Mouse (Mus musculus) neural tube, embryonic 15.5 days (tissue): Measurements from ENCODE around the gene Ube4b. TPM values are rescaled to one million over a fixed set of nuclear protein-coding genes. Genes with fewer than 3 reads are reported as not detected.
A peak's percentile ranks its signal among the peaks of the same experiment; 100 is the strongest.

Experiments
- ATAC-seq: fragments of 200-750 bp; cut with Nextera tagmentation; 2 replicates; pipeline ENCODE4 v1.8.0; 2017; ENCODE audit warnings: mild to moderate bottlenecking, moderate TSS enrichment, moderate library complexity; ENCODE audit not compliant: low FRiP score
- H3K27ac ChIP-seq: fragments of 300-500 bp; sonication (generic); replicated peaks from 2 replicates; pipeline ENCODE4 v1.5.1; 2015; ENCODE audit warnings: mild to moderate bottlenecking, inconsistent platforms
- H3K27me3 ChIP-seq: fragments of 300-500 bp; sonication (generic); replicated peaks from 2 replicates; pipeline ENCODE4 v1.6.1; 2015; ENCODE audit warnings: inconsistent platforms
- H3K36me3 ChIP-seq: fragments of 300-500 bp; sonication (generic); 2 replicates; pipeline ENCODE4 v1.6.1; 2015; ENCODE audit warnings: inconsistent platforms
- H3K4me1 ChIP-seq: fragments of 300-500 bp; sonication (generic); 2 replicates; pipeline ENCODE4 v1.6.1; 2015; ENCODE audit warnings: inconsistent platforms
- H3K4me2 ChIP-seq: fragments of 300-500 bp; sonication (generic); 2 replicates; pipeline ENCODE4 v1.6.1; 2015; ENCODE audit warnings: inconsistent platforms, mild to moderate bottlenecking, moderate library complexity
- H3K4me3 ChIP-seq: fragments of 300-500 bp; sonication (generic); replicated peaks from 2 replicates; pipeline ENCODE4 v1.5.1; 2015; ENCODE audit warnings: mild to moderate bottlenecking, inconsistent platforms
- H3K9ac ChIP-seq: fragments of 300-500 bp; sonication (generic); replicated peaks from 2 replicates; pipeline ENCODE4 v1.6.1; 2015; ENCODE audit warnings: mild to moderate bottlenecking, inconsistent platforms
- H3K9me3 ChIP-seq: fragments of 300-500 bp; sonication (generic); replicated peaks from 2 replicates; pipeline ENCODE4 v1.6.1; 2016; ENCODE audit warnings: inconsistent platforms
- WGBS: fragments of 180-500 bp; shearing (Covaris S2); methylation state at CpG from one replicate; pipeline ENCODE4 v1.1.7; 2015; ENCODE audit warnings: mixed read lengths; 5-methylcytosine and 5-hydroxymethylcytosine counted together
- polyA plus RNA-seq: library from polyadenylated mRNA; unstranded; fragments of >200 nt; fragmentation: Nextera tagmentation; extraction: Ambion mirVana; gene quantifications from 2 replicates; pipeline ENCODE4 v1.2.1, GENCODE M21; 2015

The Ube4b gene
- polyA plus RNA-seq, 1 experiment from 2014 or later = 54.5 TPM

- Histone ChIP-seq H3K9me3 (no peaks in the 10 kb centered on the region), H3K4me1 (peaks cover 21% of the 10 kb centered on the region), H3K4me3 (no peak overlapping the region), H3K27ac (no peak overlapping the region), H3K4me2 (no peak overlapping the region), H3K9ac (no peak overlapping the region), H3K27me3 (no peaks in the 10 kb centered on the region), H3K36me3 (peaks cover 22% of the 10 kb centered on the region)
- 78% methylated on average over 4 of the region's 4 CpGs for WGBS
- no peak for ATAC-seq
These were observed 34.2 kb downstream of the Ube4b start for GRCm38 (mm10) chr4:149392359-149392758.

GRCm38 (mm10) chr4:149381001-149381400 is 45.5 kb downstream of the Ube4b start:
- H3K4me1 ChIP-seq = 0 out of 2 replicates have a peak, but pooled peaks cover 3% of the 10 kb centered on the region
- H3K36me3 ChIP-seq = peaks cover 81% of the 10 kb centered on the region

DNA sequence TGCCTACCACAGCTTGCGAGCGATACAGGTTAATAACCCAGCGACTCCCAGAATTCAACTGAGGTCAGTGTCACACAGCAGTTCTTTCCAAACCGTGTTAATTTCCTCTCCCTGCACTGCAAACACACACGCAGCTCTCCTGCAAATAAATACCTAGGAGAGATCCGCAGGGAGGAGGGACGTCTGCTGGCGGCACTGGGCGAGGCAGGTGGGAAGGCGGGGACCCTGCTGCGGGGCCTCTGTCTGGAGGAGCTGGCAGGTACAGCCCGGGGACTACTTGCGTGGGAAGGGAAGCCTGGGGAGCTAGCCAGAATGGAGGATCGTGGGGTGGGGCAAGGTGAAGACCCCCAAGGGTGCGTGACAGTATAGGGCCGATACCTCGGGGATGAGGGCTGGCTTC is 46.7 kb downstream of the Ube4b start:
- no peak overlapping the region for H3K4me2 ChIP-seq
- no peak overlapping the region for H3K4me3 ChIP-seq
- H3K9ac ChIP-seq = no peak overlapping the region
- WGBS = 90% methylated on average over 17 of the region's 17 CpGs
- ATAC-seq = no peak
- peaks cover 71% of the 10 kb centered on the region for H3K36me3 ChIP-seq
- no peak overlapping the region for H3K27ac ChIP-seq
- H3K9me3 ChIP-seq = no peaks in the 10 kb centered on the region
- H3K4me1 ChIP-seq = 0 out of 2 replicates have a peak, but pooled peaks cover 3% of the 10 kb centered on the region
- H3K27me3 ChIP-seq = no peaks in the 10 kb centered on the region

More at GRCm38 (mm10) chr4:149381001-149381400, 45.5 kb downstream of the Ube4b start:
- no peaks in the 10 kb centered on the region for H3K9me3 ChIP-seq
- no peaks in the 10 kb centered on the region for H3K27me3 ChIP-seq
- WGBS = 74% methylated on average over 7 of the region's 7 CpGs
- no peak for ATAC-seq
- H3K4me3 ChIP-seq = no peak overlapping the region
- no peak overlapping the region for H3K9ac ChIP-seq
- H3K27ac ChIP-seq = no peak overlapping the region
- no peak overlapping the region for H3K4me2 ChIP-seq

GRCm38 (mm10) chr4:149378819-149379218 is 47.7 kb downstream of the Ube4b start:
- 0 out of 2 replicates have a peak, but pooled peaks cover 3% of the 10 kb centered on the region for H3K4me1 ChIP-seq
- H3K4me2 ChIP-seq = no peak overlapping the region
- no peak overlapping the region for H3K4me3 ChIP-seq
- H3K9ac ChIP-seq = no peak overlapping the region
- H3K27me3 ChIP-seq = no peaks in the 10 kb centered on the region
- WGBS = 68% methylated on average over 8 of the region's 8 CpGs
- 0 out of 2 replicates have a peak overlapping the region, but pooled peaks have one; percentile 15 for H3K27ac ChIP-seq
- H3K36me3 ChIP-seq = peaks cover 65% of the 10 kb centered on the region
- no peak for ATAC-seq
- H3K9me3 ChIP-seq = no peaks in the 10 kb centered on the region

DNA sequence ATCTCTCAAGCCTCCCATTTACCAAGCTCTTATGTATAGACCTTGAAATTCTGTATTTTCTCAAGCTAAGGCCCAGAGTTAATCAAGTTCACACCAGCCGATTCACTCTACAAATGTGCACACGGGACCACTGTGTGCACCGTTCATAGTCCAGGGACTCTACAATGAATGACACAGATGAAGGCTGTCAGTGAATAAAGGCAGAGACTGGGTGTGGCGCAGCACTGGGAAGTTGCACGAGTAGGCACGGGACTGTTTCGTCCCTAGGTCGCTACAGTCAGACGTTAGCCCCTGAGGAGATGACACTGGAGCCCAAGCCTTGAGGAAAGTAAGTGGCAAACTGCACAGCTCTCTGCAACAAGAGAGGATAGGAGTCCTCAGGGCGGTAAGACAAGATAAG is 50.5 kb downstream of the Ube4b start:
- no peak overlapping the region for H3K9ac ChIP-seq
- ATAC-seq = no peak
- no peak overlapping the region for H3K4me3 ChIP-seq
- H3K36me3 ChIP-seq = peaks cover 64% of the 10 kb centered on the region
- 0 out of 2 replicates have a peak, but pooled peaks cover 3% of the 10 kb centered on the region for H3K4me1 ChIP-seq
- no peaks in the 10 kb centered on the region for H3K9me3 ChIP-seq
- H3K27me3 ChIP-seq = no peaks in the 10 kb centered on the region
- 88% methylated on average over 10 of the region's 10 CpGs for WGBS
- no peak overlapping the region for H3K4me2 ChIP-seq
- H3K27ac ChIP-seq = no peak overlapping the region

DNA sequence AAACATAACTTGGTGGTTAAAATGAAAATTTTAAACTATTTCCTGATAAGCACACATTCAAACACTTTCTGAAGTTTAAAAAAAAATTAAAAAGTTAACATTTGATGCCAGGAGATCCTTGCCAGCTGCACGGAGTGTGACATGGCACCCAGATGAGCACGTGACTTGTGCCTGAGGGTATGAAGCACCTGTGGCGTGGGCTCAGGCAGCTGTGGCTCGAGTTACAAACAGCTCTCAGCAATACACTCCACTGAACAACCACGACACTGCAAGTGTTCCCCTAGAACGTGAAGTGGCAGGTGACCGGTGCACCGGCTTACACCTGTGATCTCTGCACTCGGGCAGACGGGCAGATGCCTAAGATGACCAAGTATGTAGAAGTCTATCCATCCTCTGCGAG is 51.9 kb downstream of the Ube4b start:
- Histone ChIP-seq H3K4me1 (0 out of 2 replicates have a peak, but pooled peaks cover 3% of the 10 kb centered on the region), H3K27me3 (no peaks in the 10 kb centered on the region), H3K27ac (no peak overlapping the region), H3K4me3 (no peak overlapping the region), H3K9ac (no peak overlapping the region), H3K9me3 (no peaks in the 10 kb centered on the region), H3K36me3 (peaks cover 61% of the 10 kb centered on the region), H3K4me2 (no peak overlapping the region)
- no peak for ATAC-seq
- WGBS = 75% methylated on average over 11 of the region's 11 CpGs

DNA sequence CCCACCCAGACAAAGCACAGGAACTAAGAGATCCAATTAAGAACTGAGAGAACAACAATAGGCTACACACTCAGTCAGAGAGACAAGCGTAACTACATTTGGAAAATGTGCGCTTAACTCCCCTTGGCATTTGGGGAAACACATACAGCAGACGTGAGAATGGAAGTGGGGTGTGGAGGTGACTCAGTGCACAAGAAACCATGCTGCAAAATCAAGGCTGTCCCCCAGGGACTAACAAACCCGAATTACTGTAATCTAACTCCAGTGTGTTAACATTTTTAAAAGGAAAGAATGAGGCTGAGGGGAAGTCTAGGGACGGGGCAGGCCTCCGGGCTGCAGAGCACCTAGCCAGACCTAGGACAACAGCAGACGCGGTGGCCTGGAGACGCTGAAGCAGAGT is 52.6 kb downstream of the Ube4b start:
- H3K4me3 ChIP-seq = no peak overlapping the region
- no peak overlapping the region for H3K4me2 ChIP-seq
- ATAC-seq = no peak
- H3K36me3 ChIP-seq = peaks cover 59% of the 10 kb centered on the region
- H3K27me3 ChIP-seq = no peaks in the 10 kb centered on the region
- H3K9me3 ChIP-seq = no peaks in the 10 kb centered on the region
- no peak overlapping the region; the same call in 1 of the 2 replicates for H3K27ac ChIP-seq
- H3K4me1 ChIP-seq = 0 out of 2 replicates have a peak, but pooled peaks cover 2% of the 10 kb centered on the region
- 75% methylated on average over 9 of the region's 9 CpGs for WGBS
- H3K9ac ChIP-seq = no peak overlapping the region

DNA sequence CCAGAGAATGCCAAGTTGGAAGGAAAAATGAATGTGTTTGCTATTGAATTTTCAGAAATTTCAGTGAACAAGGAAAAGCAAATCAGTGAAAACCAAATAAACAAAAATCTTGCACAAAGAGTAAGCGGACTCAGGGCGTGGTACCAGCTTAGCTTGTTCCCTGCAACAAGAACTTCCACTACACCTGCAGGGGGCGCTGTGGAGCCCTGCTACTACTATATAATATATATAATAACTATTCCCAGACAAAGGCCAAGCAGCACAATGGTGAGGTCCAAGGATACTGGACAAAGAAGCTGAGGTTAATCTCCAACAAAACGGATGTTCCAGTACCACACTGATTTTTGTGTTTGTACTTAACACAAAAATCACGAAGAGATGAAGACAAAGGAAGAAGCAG is 53.1 kb downstream of the Ube4b start:
- H3K4me3 ChIP-seq = no peak overlapping the region
- no peak for ATAC-seq
- H3K27ac ChIP-seq = no peak overlapping the region; the same call in 1 of the 2 replicates
- no peak overlapping the region for H3K4me2 ChIP-seq
- peaks cover 56% of the 10 kb centered on the region for H3K36me3 ChIP-seq
- no peak overlapping the region for H3K9ac ChIP-seq
- H3K27me3 ChIP-seq = no peaks in the 10 kb centered on the region
- 71% methylated on average over 5 of the region's 5 CpGs for WGBS
- H3K4me1 ChIP-seq = no peaks in the 10 kb centered on the region
- no peaks in the 10 kb centered on the region for H3K9me3 ChIP-seq

- H3K4me1 ChIP-seq = no peaks in the 10 kb centered on the region
- peaks cover 74% of the 10 kb centered on the region for H3K36me3 ChIP-seq
- H3K27ac ChIP-seq = peak overlapping the region; percentile 54; the same call in 1 of the 2 replicates
- no peaks in the 10 kb centered on the region for H3K9me3 ChIP-seq
- no peaks in the 10 kb centered on the region for H3K27me3 ChIP-seq
- 88% methylated on average over 12 of the region's 12 CpGs for WGBS
- H3K4me2 ChIP-seq = no peak overlapping the region
- H3K9ac ChIP-seq = no peak overlapping the region
- no peak overlapping the region for H3K4me3 ChIP-seq
- ATAC-seq = no peak
These were observed 60.7 kb downstream of the Ube4b start for GRCm38 (mm10) chr4:149365702-149366370.

GRCm38 (mm10) chr4:149364896-149365295 is 61.7 kb downstream of the Ube4b start:
- WGBS = 65% methylated on average over 5 of the region's 5 CpGs
- H3K9ac ChIP-seq = no peak overlapping the region
- H3K27ac ChIP-seq = 0 out of 2 replicates have a peak overlapping the region, but pooled peaks have one; percentile 14
- ATAC-seq = 0 out of 2 replicates have a peak, but pooled peaks have one; percentile 38
- H3K27me3 ChIP-seq = no peaks in the 10 kb centered on the region
- H3K4me1 ChIP-seq = no peaks in the 10 kb centered on the region
- H3K36me3 ChIP-seq = peaks cover 77% of the 10 kb centered on the region
- no peaks in the 10 kb centered on the region for H3K9me3 ChIP-seq
- no peak overlapping the region for H3K4me3 ChIP-seq
- no peak overlapping the region for H3K4me2 ChIP-seq

GRCm38 (mm10) chr4:149361051-149361450 is 65.5 kb downstream of the Ube4b start:
- 72% methylated on average over 6 of the region's 6 CpGs for WGBS
- no peaks in the 10 kb centered on the region for H3K4me1 ChIP-seq
- no peak overlapping the region for H3K4me2 ChIP-seq
- H3K4me3 ChIP-seq = no peak overlapping the region
- peaks cover 88% of the 10 kb centered on the region for H3K36me3 ChIP-seq
- no peak overlapping the region for H3K27ac ChIP-seq
- ATAC-seq = no peak
- no peaks in the 10 kb centered on the region for H3K9me3 ChIP-seq
- no peak overlapping the region for H3K9ac ChIP-seq
- no peaks in the 10 kb centered on the region for H3K27me3 ChIP-seq

- Histone ChIP-seq H3K9ac (no peak overlapping the region), H3K27me3 (no peaks in the 10 kb centered on the region), H3K27ac (no peak overlapping the region), H3K4me1 (no peaks in the 10 kb centered on the region), H3K9me3 (no peaks in the 10 kb centered on the region), H3K36me3 (peaks cover 88% of the 10 kb centered on the region), H3K4me3 (no peak overlapping the region), H3K4me2 (no peak overlapping the region)
- no peak for ATAC-seq
- WGBS = 95% methylated on average over 5 of the region's 5 CpGs
These were observed 65.9 kb downstream of the Ube4b start for GRCm38 (mm10) chr4:149360647-149361046.
